Mouse (Mus musculus): Measurements from ENCODE around the gene Pdha1. TPM values are rescaled to one million over a fixed set of nuclear protein-coding genes. Genes with fewer than 3 reads are reported as not detected.

Gene Pdha1
- 81.6 and 93.9 TPM in 2 replicates for polyA plus RNA-seq (2016; fragmentation: Nextera tagmentation; extraction: Ambion mirVana)

DNA sequence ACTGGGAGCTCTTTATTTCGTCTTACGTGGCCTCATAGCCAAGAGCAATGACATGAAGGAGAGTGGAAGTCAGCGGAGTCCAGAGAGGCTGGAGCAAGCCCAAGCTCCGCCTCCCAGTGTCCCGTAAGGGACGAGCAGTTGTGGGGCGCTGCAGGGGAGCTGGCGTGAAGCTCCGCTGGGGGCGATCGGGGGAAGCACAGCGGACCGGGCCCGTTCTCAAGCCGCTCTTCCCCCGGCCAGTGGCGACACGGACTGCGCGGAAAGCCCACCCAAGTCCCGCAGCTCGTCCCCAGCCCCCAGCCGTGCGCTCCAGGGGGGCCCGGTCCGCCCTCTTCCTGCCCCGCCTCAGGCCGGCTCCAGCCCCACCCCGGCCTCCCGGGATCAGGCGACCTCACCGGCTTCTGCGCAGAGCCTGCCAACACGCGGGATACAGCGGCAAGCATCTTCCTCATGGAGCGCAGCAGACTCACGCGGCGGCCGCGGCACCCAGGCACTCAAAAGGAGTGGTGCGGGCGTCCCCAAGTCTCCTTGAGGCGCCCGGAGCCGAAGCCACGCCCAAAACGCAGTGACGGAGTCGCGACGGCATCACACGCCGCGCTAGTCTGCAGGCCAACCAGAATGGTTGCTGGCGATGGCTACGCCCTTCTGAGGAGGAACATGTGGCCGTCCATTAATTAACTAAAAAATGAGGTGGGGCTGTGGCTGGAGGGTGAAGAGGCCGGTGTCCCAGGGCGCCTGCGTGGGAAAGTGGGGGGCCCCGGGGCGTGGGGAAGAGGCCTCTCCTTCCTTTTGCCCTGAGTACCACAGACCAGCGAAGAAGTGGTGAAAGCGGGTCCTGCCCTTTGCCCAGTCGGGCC is at the start of gene Pdha1:
Pdha1 (minus strand) TSS at position 553 of the 857 bp plus-strand sequence.
- Histone ChIP-seq H3K4me3 (peak within 1 kb of the TSS; percentile 72), H3K9me3 (replicated peaks) (no peaks in the 10 kb centered on the region), H3K27ac (peak within 1 kb of the TSS; percentile 92), H3K4me1 (0 out of 2 replicates have a peak, but pooled peaks cover 2% of the 10 kb centered on the region), H3K27me3 (ENCODE audit: low read depth, poor library complexity, severe bottlenecking) (peaks cover 84% of the 10 kb centered on the region), H3K36me3 (no peaks in the 10 kb centered on the region)
- WGBS = 13% methylated on average over 66 of the region's 67 CpGs
- peak; percentile 73 for DNase-seq (ENCODE audit: low spot score)

DNA sequence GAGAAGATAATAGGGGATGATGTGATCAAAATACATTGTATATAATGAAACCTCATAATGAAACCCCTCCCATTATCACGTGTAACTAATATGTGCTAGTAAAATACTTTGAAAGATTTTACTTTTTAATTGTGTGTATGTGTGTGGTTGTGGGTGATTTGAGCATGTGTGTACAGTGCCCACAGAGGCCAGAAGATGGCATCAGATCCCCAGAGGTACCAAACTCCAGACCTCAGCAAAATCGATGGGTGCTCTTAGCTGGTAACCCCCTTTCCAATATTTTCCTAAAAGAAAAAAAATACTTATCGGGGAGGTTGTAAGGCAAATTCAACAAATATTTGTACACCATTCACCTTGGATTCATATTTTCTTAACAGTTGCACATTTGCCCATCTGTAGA is 40.8 kb upstream of the Pdha1 start:
- Histone ChIP-seq H3K4me3 (no peak overlapping the region), H3K4me1 (no peaks in the 10 kb centered on the region), H3K27ac (no peak overlapping the region), H3K36me3 (no peaks in the 10 kb centered on the region), H3K27me3 (ENCODE audit: low read depth, poor library complexity, severe bottlenecking) (peaks cover 66% of the 10 kb centered on the region), H3K9me3 (replicated peaks) (no peaks in the 10 kb centered on the region)
- 63% methylated on average over 3 of the region's 3 CpGs for WGBS
- DNase-seq (ENCODE audit: low spot score) = no peak

- H3K9me3 ChIP-seq (replicated peaks) = no peaks in the 10 kb centered on the region
- H3K4me3 ChIP-seq = no peak overlapping the region
- H3K27ac ChIP-seq = no peak overlapping the region
- whole genome bisulfite sequencing = 20% methylated on average over 3 of the region's 3 CpGs
- H3K27me3 ChIP-seq (ENCODE audit: low read depth, poor library complexity, severe bottlenecking) = peaks cover 67% of the 10 kb centered on the region
- no peaks in the 10 kb centered on the region for H3K36me3 ChIP-seq
- no peaks in the 10 kb centered on the region for H3K4me1 ChIP-seq
- DNase-seq (ENCODE audit: low spot score) = peak; percentile 62
Measured at GRCm38 (mm10) chrX:160170150-160170549, 31.9 kb upstream of the Pdha1 start.

GRCm38 (mm10) chrX:160166246-160166985 is 28.2 kb upstream of the Pdha1 start:
- peaks cover 79% of the 10 kb centered on the region for H3K27me3 ChIP-seq (ENCODE audit: low read depth, poor library complexity, severe bottlenecking)
- no peak for DNase-seq (ENCODE audit: low spot score)
- no peaks in the 10 kb centered on the region for H3K9me3 ChIP-seq (replicated peaks)
- no peak overlapping the region for H3K27ac ChIP-seq
- WGBS = 43% methylated on average over 6 of the region's 6 CpGs
- H3K4me3 ChIP-seq = no peak overlapping the region
- H3K36me3 ChIP-seq = no peaks in the 10 kb centered on the region
- H3K4me1 ChIP-seq = no peaks in the 10 kb centered on the region

GRCm38 (mm10) chrX:160164259-160164658 is 26.0 kb upstream of the Pdha1 start:
- no peaks in the 10 kb centered on the region for H3K36me3 ChIP-seq
- H3K27ac ChIP-seq = no peak overlapping the region
- no peak overlapping the region for H3K4me3 ChIP-seq
- H3K9me3 ChIP-seq (replicated peaks) = no peaks in the 10 kb centered on the region
- peaks cover 64% of the 10 kb centered on the region for H3K27me3 ChIP-seq (ENCODE audit: low read depth, poor library complexity, severe bottlenecking)
- H3K4me1 ChIP-seq = no peaks in the 10 kb centered on the region
- 88% methylated on average over 3 of the region's 3 CpGs for WGBS
- no peak for DNase-seq (ENCODE audit: low spot score)

- Histone ChIP-seq H3K9me3 (replicated peaks) (no peaks in the 10 kb centered on the region), H3K36me3 (no peaks in the 10 kb centered on the region), H3K27me3 (ENCODE audit: low read depth, poor library complexity, severe bottlenecking) (peaks cover 53% of the 10 kb centered on the region), H3K4me1 (no peaks in the 10 kb centered on the region), H3K4me3 (no peak overlapping the region), H3K27ac (no peak overlapping the region)
- WGBS = 64% methylated on average over 4 of the region's 4 CpGs
- no peak for DNase-seq (ENCODE audit: low spot score)
Measured at GRCm38 (mm10) chrX:160153147-160153815, 15.1 kb upstream of the Pdha1 start.

- Histone ChIP-seq H3K9me3 (replicated peaks) (no peaks in the 10 kb centered on the region), H3K27me3 (ENCODE audit: low read depth, poor library complexity, severe bottlenecking) (peaks cover 58% of the 10 kb centered on the region), H3K36me3 (no peaks in the 10 kb centered on the region), H3K4me1 (no peaks in the 10 kb centered on the region), H3K4me3 (no peak overlapping the region), H3K27ac (no peak overlapping the region)
- 91% methylated on average over 3 of the region's 3 CpGs for WGBS
- no peak for DNase-seq (ENCODE audit: low spot score)
Measured at GRCm38 (mm10) chrX:160148859-160149258, 10.6 kb upstream of the Pdha1 start.

DNA sequence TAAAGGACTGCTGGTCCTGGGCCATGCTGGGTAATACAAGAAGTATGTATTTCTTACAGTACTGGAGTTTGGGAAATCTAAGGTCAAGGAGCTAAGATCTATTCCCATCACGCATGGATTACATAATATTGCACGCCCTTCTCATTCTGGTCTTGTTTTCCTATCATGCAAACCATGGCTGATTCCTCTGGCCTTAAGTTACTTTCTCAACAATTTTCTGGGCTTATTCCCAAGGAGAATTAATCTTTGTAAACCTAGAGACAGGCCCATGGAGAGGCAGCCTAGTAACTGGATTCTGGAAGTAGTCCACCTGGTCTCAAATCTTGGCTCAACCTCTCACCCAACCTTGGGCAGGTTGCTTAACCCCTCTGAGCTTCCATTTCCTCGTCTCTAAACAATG is 9.2 kb upstream of the Pdha1 start:
- Histone ChIP-seq H3K9me3 (replicated peaks) (no peaks in the 10 kb centered on the region), H3K27ac (no peak overlapping the region), H3K27me3 (ENCODE audit: low read depth, poor library complexity, severe bottlenecking) (peaks cover 53% of the 10 kb centered on the region), H3K4me3 (no peak overlapping the region), H3K4me1 (no peaks in the 10 kb centered on the region), H3K36me3 (no peaks in the 10 kb centered on the region)
- no peak for DNase-seq (ENCODE audit: low spot score)
- 90% methylated on average over 3 of the region's 3 CpGs for WGBS

DNA sequence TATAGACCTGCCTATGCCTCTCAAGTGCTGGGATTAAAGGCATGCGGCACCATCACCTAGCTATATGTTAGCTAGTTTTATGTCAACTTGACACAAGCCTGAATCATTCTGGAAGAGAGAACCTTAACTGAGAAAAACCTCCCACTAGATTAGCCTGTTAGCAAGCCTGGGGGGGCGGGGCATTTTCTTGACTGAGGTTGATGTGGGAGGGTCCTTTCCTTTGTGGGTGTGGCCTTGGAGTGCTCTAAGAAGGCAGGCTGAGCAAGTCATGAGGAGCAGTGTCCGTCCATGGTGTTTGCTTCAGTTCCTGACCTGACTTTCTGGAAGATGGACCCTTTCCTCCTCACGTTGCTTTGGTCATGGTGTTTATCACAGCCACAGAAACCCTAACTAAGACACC is 8.6 kb upstream of the Pdha1 start:
- no peaks in the 10 kb centered on the region for H3K9me3 ChIP-seq (replicated peaks)
- no peaks in the 10 kb centered on the region for H3K36me3 ChIP-seq
- 79% methylated on average over 4 of the region's 4 CpGs for WGBS
- no peak for DNase-seq (ENCODE audit: low spot score)
- H3K27me3 ChIP-seq (ENCODE audit: low read depth, poor library complexity, severe bottlenecking) = peaks cover 47% of the 10 kb centered on the region
- H3K4me1 ChIP-seq = no peaks in the 10 kb centered on the region
- H3K4me3 ChIP-seq = no peak overlapping the region
- no peak overlapping the region for H3K27ac ChIP-seq

- Histone ChIP-seq H3K4me3 (peak overlapping the region; percentile 72), H3K27ac (peak overlapping the region; percentile 92), H3K27me3 (ENCODE audit: low read depth, poor library complexity, severe bottlenecking) (peaks cover 85% of the 10 kb centered on the region), H3K4me1 (0 out of 2 replicates have a peak, but pooled peaks cover 2% of the 10 kb centered on the region), H3K9me3 (replicated peaks) (no peaks in the 10 kb centered on the region), H3K36me3 (peaks cover under 1% of the 10 kb centered on the region; the same call in 1 of the 2 replicates)
- WGBS = 14% methylated on average over 18 of the region's 18 CpGs
- no peak for DNase-seq (ENCODE audit: low spot score)
Measured at GRCm38 (mm10) chrX:160137177-160137860, 894 bp downstream of the Pdha1 start.

DNA sequence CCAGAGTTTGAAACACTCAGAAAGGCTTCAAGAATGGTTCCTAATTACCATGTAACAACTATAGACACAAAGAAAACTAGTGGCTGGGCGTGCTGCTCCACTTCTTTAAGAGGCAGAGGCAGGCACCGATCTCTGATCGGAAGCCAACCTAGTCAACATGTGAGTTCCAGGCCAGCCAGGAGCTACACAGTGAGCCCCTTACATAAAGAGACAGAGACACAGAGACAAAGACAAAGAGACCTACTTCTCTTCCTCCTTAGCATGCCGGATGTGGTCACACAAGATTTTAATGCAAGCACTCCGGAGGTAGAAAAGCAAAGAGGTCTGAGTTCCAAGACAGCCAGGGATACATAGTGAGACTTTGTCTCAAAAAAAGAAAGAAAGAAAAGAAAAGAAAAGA is 2.1 kb downstream of the Pdha1 start:
- H3K4me3 ChIP-seq = peak overlapping the region; percentile 72
- DNase-seq (ENCODE audit: low spot score) = no peak
- no peaks in the 10 kb centered on the region for H3K9me3 ChIP-seq (replicated peaks)
- H3K27ac ChIP-seq = no peak overlapping the region
- WGBS = 33% methylated on average over 5 of the region's 5 CpGs
- H3K4me1 ChIP-seq = 0 out of 2 replicates have a peak, but pooled peaks cover 2% of the 10 kb centered on the region
- peaks cover 90% of the 10 kb centered on the region for H3K27me3 ChIP-seq (ENCODE audit: low read depth, poor library complexity, severe bottlenecking)
- peaks cover 10% of the 10 kb centered on the region for H3K36me3 ChIP-seq

DNA sequence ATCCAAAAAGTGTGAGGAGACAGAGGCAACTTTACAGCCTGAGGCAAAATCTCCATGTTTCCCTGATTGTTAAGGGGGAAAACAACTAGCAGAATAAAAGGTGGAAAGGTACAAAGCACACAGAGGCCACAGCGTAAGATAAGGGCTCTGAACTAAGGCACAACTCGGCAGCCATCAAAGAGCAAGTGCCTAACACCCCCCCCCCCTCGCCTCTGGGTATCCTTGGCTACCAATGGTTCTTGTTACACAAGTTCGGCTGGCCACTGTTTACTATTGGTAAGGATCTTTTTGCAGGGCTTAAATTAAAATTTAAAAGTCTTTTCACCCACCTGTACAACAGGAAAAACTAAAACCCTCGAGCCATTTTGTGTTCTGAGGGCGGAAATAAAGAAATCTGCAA is 2.5 kb downstream of the Pdha1 start:
- Histone ChIP-seq H3K9me3 (replicated peaks) (no peaks in the 10 kb centered on the region), H3K27ac (no peak overlapping the region), H3K4me3 (peak overlapping the region; percentile 72; the same call in 1 of the 2 replicates), H3K27me3 (ENCODE audit: low read depth, poor library complexity, severe bottlenecking) (peaks cover 86% of the 10 kb centered on the region), H3K36me3 (peaks cover 15% of the 10 kb centered on the region), H3K4me1 (0 out of 2 replicates have a peak, but pooled peaks cover 2% of the 10 kb centered on the region)
- DNase-seq (ENCODE audit: low spot score) = no peak
- 31% methylated on average over 6 of the region's 6 CpGs for WGBS

All from limb, embryonic 10.5 days (tissue).